In the genomic region with DNA sequence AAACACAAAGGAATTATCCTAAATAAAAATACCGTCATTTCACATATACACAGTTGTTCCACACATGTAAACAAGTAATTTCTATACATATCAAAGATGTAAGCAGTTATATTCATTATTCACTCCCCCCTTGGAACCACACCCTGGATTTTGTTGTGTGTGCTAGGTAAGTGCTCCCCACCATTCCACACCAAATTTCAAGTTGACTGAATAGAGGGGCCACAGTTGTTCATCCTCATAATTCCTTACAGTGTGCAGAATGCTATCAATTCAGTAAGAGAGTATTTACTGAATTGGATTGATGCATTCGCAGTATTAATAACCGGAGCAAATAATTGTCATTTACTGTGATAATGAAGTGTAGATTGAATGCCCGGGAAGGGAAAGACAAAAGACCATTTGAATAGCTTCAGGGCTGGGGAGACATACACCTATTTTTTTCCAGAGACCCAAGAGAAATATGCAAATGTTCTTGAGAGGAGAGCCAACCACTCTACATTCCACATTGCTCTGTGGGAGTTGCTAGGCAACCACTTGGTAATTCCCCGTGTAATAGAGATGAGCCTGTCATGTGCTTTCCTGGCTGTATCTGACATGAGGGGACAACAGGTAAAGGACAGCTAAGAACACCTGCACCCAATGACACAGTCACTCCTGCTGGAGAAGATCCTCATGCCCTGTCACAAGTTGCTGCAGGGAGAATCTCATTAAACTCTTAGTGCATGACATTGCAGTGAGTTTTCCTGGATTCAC, we compare ENCODE assay signal across 8 mouse cellular contexts. TPM values are rescaled to one million over a fixed set of nuclear protein-coding genes. Genes with fewer than 3 reads are reported as not detected.
DNase-seq lines count a peak whose midpoint lies in the region; ATAC-seq lines count a peak whose summit lies in the region.

No protein-coding gene starts in this region.

- peak; percentile 63 for DNase-seq in right cerebral cortex, adult 18-20 months
- DNase-seq in right cerebral cortex, postnatal 14 days: no peak
- peak; percentile 78 for DNase-seq in embryonic facial prominence, embryonic 14.5 days (ENCODE audit: low spot score)
- peak; percentile 88 for DNase-seq in telencephalon, adult 2 months (ENCODE audit: low read depth, low spot score)
- DNase-seq in adrenal gland, adult 8-10 months: no peak
- no peak for DNase-seq in kidney, adult 8-10 months
- DNase-seq in thymus, postnatal 25 days: no peak

- no peak overlapping the region for H3K9ac ChIP-seq in embryonic facial prominence, embryonic 14.5 days (ENCODE audit: low read depth, low read length)
- no peak overlapping the region for H3K9ac ChIP-seq in lung, embryonic 16.5 days (ENCODE audit: low read length)

- no peaks in the 10 kb centered on the region for H3K9me3 ChIP-seq in embryonic facial prominence, embryonic 14.5 days (ENCODE audit: control insufficient read depth, low read length)
- H3K9me3 ChIP-seq in lung, embryonic 16.5 days (ENCODE audit: control insufficient read depth, low read length): no peaks in the 10 kb centered on the region

- 0 out of 2 replicates have a peak, but pooled peaks cover 7% of the 10 kb centered on the region for H3K4me1 ChIP-seq in embryonic facial prominence, embryonic 14.5 days (ENCODE audit: control insufficient read depth, insufficient read depth, low read length)
- peaks cover 11% of the 10 kb centered on the region; the same call in 1 of the 2 replicates for H3K4me1 ChIP-seq in lung, embryonic 16.5 days (replicated peaks; ENCODE audit: control insufficient read depth, insufficient read depth, low read length)

- 0 out of 2 replicates have a peak, but pooled peaks have one; percentile 16 for ATAC-seq in embryonic facial prominence, embryonic 14.5 days (ENCODE audit: low read depth)
- ATAC-seq in lung, embryonic 16.5 days (ENCODE audit: low read depth): no peak

- no peak overlapping the region for H3K4me3 ChIP-seq in embryonic facial prominence, embryonic 14.5 days (ENCODE audit: low read depth, low read length)
- H3K4me3 ChIP-seq in lung, embryonic 16.5 days (ENCODE audit: low read length): no peak overlapping the region

- H3K4me2 ChIP-seq in embryonic facial prominence, embryonic 14.5 days (ENCODE audit: low read depth, low read length): no peak overlapping the region
- peak overlapping the region; percentile 22 for H3K4me2 ChIP-seq in lung, embryonic 16.5 days (ENCODE audit: low read depth, low read length)

- no peak overlapping the region for H3K27ac ChIP-seq in embryonic facial prominence, embryonic 14.5 days (replicated peaks; ENCODE audit: low read depth, low read length)
- H3K27ac ChIP-seq in lung, embryonic 16.5 days (ENCODE audit: low read length): no peak overlapping the region

- WGBS in embryonic facial prominence, embryonic 14.5 days: 53% methylated on average over 5 of the region's 5 CpGs
- WGBS in lung, embryonic 16.5 days: 47% methylated on average over 5 of the region's 5 CpGs

- H3K27me3 ChIP-seq in embryonic facial prominence, embryonic 14.5 days (replicated peaks; ENCODE audit: control insufficient read depth, insufficient read depth, low read length): no peaks in the 10 kb centered on the region
- no peaks in the 10 kb centered on the region for H3K27me3 ChIP-seq in lung, embryonic 16.5 days (ENCODE audit: control insufficient read depth, insufficient read depth, low read depth, low read length)

- H3K36me3 ChIP-seq in embryonic facial prominence, embryonic 14.5 days (ENCODE audit: control insufficient read depth, insufficient read depth, low read length): no peaks in the 10 kb centered on the region
- H3K36me3 ChIP-seq in lung, embryonic 16.5 days (ENCODE audit: control insufficient read depth, insufficient read depth, low read length): no peaks in the 10 kb centered on the region

RNA-seq across cellular contexts. Expression of gene Cipc, which starts 4.9 kb away (rescaled TPM):
- 21.4 and 23.3 TPM in 2 replicates for polyA plus RNA-seq in embryonic facial prominence, embryonic 14.5 days (2014; fragmentation: Nextera tagmentation; extraction: Ambion mirVana)
- polyA plus RNA-seq in lung, embryonic 16.5 days (2015; fragmentation: Nextera tagmentation; extraction: Ambion mirVana): 18.9 and 20.2 TPM in 2 replicates
- total RNA-seq in adrenal gland, adult 8-10 months (2022): 10 to 100 TPM; 25.4 to 43.9 (median 32.1) TPM

RNA-seq across cellular contexts. Expression of gene Zdhhc22, which starts 48.3 kb away (rescaled TPM):
- polyA plus RNA-seq in embryonic facial prominence, embryonic 14.5 days (2014; fragmentation: Nextera tagmentation; extraction: Ambion mirVana): 2.3 and 3.2 TPM in 2 replicates
- 0.14 and 0.15 TPM in 2 replicates for polyA plus RNA-seq in lung, embryonic 16.5 days (2015; fragmentation: Nextera tagmentation; extraction: Ambion mirVana)
- total RNA-seq in adrenal gland, adult 8-10 months (2022): 1 to 10 TPM; 1.8 to 4.7 (median 3.0) TPM

RNA-seq across cellular contexts. Expression of gene Irf2bpl, which starts 57.3 kb away (rescaled TPM):
- polyA plus RNA-seq in embryonic facial prominence, embryonic 14.5 days (2014; fragmentation: Nextera tagmentation; extraction: Ambion mirVana): 33.5 and 33.8 TPM in 2 replicates
- polyA plus RNA-seq in lung, embryonic 16.5 days (2015; fragmentation: Nextera tagmentation; extraction: Ambion mirVana): 28.8 and 34.2 TPM in 2 replicates
- 10 to 100 TPM; 69.8 to 92.2 (median 82.8) TPM for total RNA-seq in adrenal gland, adult 8-10 months (2022)

Comparison
In these comparisons a context has a peak if more than half of its experiments do, and no peak if none do; other contexts are left out.
1. DNase-seq: peak in right cerebral cortex, adult 18-20 months (single experiment), embryonic facial prominence, embryonic 14.5 days (single experiment) and telencephalon, adult 2 months (single experiment); none in right cerebral cortex, postnatal 14 days (single experiment), adrenal gland, adult 8-10 months (single experiment), kidney, adult 8-10 months (0 of 2) and thymus, postnatal 25 days (single experiment).